Mouse (Mus musculus): Measurements from ENCODE around the gene Prr12.

- no peak for TF ChIP-seq CTCF (IDR thresholded peaks at IDR 0.05; ENCODE audit: insufficient read depth, low read length)
- no peak for TF ChIP-seq POLR2A (IDR thresholded peaks at IDR 0.05; ENCODE audit: borderline replicate concordance, extremely low read depth, low read depth, low read length)
Observed at GRCm38 (mm10) chr7:45048001-45048890, 4.4 kb downstream of the Prr12 start.

Measured in lung, adult 2 months (tissue).